Mouse (Mus musculus) c-Kit-positive CD71-positive TER-119-positive erythroid progenitor cells, embryonic 14.5 days (primary cell): ENCODE measurements around the gene Sox9.

Source experiments
- DNase-seq: peaks from one replicate; pipeline ENCODE4 v3.0.0-alpha.2; 2013; ENCODE audit warnings: low spot score

Sox9 gene

DNA sequence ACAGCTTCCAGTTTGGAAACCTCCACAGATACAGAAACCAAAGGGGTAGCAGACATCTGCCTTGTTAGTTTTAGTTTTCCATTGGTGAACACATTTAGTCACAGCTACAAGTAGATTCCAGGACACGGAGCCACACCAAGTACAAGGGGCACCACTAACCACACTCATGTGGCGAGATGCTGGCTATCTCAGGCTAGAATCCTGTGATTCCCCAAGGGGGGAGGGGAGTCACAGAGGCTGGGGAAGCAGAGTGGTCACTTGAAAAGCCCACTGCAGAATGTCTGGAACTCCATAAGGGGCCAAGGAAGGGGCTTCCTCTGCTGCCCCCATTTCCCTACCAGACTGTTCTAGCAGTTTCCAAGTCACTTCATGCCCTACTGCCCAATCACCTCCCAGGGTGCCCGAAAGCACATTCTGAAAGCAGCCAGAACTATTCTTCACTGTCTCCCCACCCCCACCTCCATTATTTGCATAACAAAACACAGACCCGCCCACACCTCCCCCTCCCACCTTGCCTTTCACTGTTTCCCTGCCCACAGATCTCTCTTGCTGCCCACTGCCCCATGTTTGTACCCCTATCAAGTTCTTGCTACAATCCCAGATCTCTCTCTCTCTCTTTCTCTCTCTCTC lies 19.3 kb downstream of the Sox9 start:
- DNase-seq, result no peak

DNA sequence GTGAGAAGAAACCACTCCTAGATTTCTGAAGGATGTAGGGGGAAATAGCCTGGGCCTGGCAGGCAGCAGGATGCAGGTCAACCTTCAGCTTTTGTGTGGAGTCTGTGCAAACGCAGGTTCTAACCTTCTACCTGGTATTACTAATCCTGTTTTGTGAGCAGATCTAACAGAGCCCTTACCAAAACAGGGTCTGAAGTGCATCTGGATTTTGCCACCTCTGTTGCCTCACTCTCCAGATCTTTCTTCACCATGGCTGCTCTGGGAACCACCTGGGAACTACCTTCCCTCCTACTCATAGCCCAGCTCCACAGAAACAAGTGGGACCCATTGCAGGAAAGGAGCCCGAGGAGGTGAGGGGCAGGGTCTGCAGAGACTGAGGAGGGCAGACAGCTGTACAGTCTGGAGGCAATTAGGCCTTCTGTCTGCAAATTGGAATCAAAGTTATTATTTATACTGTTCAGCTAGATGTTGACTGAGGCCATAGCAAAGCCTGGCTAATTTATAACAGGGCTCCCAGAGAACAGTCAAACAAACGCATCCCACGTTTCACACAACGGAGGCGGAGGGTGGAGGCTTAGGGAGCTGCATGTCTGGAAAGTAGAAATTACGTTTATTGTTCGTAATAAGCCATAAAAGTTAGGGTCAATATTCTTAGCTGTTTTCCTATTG lies 25.9 kb downstream of the Sox9 start:
- DNase-seq, result no peak

DNA sequence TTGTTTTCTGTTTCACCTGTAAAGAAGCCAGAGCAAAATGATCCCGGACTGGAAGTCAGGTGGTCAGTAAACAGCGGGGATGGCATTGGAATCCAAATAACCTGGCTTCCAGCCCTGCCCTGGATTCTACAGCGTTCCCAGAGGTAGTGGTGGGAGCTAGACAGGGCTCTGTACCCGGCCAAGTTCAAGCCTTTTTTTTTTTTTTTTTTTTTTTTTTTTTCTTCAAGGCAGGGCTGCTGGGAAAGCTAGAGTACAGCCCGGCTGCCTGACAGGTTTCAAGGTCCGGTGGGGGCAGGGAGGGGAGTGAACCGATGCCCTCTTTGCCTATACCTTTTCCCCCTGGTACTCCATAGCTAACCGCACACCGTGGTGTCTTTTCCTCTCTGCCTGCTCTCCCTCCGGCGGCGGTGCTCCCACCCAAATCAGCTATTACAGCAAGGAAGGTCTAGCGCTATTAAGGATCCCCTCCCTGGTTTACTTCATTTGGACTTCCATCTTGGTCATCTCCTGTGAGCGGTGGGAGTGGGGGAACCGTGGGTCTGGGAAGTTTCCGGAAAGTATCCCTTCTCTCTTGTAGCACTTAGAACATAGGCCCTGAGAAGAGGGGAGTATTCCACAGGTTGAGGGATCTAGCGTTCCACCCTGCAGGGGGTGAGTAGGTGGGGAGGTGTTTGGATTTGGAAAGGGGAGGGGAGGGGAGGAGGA lies 28.6 kb downstream of the Sox9 start:
- DNase-seq, result no peak

DNA sequence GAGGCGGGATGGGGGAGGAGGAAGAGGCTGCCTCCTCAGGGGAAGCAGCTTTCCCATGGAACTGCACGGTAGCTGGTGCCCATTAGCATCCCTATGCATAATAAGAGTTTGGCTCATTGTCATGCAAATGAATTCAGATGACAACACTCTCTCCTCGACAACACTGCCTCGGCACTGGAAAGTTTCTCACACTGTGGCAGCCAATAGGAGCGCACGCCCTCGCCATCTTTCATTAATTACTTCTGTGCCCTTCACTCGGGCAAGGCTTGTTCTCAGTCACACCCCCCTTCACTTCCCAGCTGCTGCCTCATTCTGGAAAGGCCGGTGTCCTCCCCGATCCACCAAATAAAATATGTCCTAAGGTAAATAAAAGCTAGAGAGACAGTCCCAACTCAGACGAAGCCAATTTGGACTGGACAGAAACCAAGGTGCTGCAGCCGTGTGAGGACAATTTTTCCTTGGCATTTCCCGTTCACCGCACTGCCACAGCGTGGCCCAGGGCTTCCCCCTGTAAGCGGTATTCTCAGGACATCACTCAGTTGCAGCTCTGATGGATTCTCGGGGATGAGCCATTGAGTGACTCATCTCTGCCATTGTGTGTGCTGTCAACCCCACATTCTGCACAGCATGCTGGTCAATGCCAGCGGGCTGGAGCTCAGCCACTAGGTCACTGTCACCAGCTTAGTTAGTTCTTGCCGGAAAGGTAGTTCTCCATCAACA lies 29.3 kb downstream of the Sox9 start:
- DNase-seq, result no peak

DNA sequence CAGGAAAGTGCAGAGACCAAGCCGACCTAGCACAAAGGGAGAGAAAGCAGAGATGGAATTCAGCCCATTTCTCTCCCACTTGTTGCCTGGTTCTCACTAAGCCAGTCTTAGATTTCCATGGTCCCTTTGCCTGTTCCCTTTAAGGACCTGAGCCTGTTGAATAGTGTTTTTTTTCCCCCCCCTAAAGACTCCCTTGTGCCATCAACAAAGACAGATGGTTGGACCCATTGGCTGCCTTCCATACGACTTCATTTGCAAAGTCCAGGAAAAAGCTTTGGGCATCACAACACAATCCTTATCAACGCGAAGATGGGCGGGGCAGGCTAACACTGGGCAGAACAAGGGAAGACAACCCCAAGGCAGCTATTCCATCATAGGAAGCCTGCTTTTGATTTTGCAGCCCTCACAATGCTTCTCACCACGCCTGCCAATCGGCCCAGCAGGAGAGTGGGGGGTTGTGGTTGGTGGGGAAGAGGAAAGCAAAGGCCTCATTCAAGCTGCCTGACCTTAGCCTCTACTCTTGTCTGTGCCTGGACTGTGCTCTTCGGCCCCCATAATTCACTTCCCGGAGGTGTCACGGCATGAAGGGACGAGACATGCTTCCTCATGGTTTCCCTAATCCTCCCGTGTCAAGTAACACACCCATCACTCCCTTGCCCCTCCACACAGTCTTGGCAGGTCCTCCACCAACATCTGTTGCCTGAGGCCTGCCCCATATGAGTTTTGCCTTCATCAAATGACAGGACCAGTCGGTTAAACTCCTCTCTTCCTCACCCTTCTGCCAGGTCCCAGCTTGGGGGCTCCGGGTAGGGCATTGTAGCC lies 36.0 kb downstream of the Sox9 start:
- no peak for DNase-seq

DNA sequence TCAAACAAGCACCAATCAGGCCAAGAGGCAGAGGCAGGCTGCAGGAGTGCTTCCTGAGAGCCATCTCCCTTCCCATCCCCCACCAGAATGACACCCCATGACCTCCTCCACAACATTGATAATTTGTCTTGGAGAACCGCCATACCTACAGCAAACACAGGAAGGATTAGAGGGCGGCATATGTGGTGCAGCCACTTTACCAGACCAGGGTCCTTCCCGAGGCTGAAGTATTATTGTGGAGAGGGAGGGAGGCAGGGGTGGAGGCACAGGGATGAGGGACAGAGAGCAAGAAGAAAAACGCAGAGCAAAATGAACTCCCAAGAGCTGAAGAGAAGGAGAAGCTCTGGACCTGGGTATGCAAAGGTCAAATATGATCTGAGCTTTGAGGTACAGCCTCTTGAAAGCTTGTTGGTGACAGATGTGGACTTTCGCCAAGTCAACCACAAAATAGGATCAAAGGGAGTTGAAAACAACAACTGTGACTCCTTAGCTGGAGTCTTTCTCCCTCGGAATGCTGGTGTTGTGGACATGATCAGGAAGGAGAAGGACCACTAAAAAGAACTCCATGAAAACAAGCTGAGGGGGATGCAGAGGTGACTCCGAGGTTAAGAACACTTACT lies 36.7 kb downstream of the Sox9 start:
- DNase-seq, result no peak

DNA sequence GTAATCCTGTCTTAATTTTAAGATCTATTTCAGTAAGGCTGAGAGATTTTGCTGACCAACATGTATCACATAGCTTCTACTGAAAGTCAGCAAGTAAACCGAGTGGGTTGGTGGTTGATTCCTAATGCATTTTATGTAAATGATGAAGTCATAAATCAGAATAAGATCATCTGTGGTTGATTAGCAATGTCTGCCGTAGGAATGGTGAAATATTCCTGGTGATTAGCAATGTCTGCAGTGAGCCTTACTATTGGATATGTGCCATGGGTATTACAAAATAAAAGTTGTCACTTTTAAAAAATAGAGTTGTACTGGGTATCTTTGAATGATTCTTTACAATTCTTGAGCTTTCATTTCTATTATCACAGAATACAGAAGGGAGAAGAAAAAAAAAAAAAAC lies 39.5 kb downstream of the Sox9 start:
- no peak for DNase-seq

DNA sequence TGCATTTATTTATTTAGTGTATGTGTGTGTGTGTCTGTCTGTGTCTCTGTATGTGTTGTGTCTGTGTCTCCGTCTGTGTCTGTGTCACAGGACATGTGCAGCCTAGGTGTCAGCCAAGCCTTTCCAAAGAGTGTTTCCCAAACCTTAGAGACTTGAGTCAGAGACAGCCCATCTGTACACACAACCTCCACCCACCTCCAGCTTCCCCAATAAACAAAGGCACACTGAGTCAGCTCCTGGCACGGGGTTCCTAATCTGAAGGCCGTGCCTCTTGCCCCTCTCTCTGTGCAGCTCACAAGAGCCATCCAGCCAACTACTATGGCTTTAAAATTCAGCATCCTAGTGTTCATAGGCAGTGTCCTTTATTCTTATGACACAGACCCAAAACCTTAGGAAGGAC lies 42.1 kb downstream of the Sox9 start:
- DNase-seq, result no peak

DNA sequence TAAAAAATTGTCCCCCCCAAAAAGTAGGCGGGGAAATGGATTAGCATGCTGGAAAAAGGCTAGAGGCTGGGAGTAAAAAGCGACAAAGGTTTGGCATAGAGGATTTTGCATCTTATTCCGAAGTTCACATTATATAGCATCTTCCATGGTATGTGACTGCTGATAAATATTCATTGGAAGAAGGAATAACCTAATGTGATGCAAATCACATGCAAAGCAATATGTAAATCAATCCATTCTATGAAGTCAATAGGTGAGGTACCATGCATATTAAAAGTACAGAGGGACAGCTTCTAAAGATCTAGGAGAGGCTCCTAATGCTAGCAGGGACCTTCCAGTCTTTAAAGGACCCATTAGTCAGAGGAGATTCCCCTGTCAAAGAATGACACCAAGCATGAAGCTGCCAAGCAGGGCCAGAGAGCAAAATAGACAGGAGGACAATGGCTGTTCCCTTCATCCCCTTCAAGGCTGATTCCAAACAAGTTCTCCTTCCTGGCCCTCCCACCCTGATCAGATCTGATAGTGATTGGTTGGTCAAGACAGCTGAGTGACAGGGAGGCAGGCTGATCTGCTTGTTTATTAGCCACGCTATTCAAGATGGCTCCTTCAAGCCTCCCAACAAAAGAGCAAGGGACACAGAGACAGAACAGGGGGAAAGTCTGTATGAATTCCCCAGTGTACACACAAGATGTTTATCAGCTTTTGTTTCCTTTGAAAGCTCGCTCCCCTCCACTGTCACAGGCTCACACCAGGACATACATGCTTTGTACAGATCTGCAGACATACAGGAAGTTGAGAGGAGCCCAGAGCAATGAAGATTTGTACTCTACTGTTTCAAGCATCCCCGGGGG lies 44.4 kb downstream of the Sox9 start:
- DNase-seq, result no peak

DNA sequence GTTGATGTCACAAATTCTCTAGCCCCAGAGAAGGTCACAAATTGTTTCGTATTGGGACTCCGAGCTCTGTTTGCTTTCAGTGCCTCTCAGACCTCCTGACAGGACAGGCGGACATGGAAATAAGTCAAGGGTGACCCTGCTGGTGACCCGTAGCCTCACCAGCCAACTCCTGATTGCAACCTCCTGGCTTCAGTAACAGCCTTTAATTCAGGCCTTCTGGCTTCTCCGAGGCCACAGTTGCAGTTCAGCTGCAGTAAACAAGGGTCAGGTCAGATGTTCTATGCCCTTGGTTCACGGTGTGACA lies 45.0 kb downstream of the Sox9 start:
- DNase-seq, result no peak

DNA sequence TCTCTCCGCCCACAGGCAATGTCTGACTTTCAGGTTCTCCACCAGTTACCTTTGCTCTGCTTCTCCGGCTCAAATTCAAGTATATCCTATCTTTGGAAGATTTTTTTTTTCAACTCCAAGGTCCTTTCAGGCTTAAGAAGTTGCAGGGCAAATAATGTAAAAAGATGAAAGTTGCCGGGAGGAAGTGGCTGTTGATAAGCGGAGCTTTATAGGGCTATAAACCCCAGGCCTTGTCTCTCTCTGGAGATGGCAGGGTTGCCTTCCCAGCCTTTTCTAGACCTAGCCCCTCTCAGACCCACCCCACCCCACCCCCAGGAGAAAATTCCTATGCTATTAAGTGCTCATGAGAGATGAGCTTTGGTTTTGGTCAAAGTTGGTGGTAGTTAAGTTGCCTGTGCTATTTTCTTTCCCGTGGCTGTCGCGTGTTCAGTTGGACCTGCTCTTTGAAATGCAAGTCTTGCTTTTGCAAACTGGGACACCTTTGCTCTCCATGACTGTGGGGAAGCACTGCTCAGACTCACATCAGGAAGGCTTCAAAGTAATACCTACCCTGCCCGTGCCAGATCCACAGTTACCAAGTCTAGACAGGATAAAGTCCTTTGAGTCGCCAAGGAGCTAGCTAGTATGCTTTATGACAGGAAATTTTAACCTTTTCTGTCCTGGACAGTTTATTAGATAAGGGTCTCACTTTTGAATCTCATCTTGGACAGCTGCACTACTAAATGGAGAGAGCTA lies 46.7 kb downstream of the Sox9 start:
- DNase-seq, result no peak

DNA sequence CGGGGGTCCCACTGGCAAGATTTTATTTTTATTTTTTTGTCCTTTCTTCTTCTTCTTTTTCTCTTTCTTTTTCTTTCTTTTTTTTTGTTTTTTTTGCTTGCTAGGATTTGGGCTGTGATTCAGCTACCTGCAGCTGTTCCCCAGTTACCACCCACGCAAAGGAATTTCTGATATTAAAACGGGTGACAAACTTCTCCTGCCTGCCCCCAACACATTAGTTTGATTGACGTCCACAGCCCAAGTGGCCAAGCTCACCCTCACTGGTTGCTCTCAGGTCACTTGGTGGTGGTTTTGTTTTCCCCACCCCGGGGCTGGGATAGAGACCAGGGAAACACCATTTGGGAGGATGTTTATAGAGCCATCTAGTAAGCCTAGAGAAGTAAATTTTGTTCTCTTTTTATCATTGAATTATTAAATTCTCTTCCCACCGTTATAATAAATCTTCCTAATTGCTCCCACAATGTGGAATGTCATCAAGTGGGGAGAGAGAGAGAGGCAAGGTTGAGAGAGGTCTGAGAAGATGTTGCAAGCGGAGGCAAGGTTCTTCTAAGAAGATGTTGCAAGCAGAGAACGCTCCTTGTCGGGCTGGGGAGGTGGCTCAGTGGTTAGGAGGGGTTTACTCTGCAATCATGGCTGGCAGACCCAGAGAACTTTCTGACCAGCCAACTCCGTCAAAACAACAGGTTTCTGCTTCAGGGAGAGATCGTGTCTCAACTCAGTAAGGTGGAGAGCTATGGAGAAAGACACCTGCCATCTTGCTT lies 52.4 kb downstream of the Sox9 start:
- DNase-seq, result no peak

DNA sequence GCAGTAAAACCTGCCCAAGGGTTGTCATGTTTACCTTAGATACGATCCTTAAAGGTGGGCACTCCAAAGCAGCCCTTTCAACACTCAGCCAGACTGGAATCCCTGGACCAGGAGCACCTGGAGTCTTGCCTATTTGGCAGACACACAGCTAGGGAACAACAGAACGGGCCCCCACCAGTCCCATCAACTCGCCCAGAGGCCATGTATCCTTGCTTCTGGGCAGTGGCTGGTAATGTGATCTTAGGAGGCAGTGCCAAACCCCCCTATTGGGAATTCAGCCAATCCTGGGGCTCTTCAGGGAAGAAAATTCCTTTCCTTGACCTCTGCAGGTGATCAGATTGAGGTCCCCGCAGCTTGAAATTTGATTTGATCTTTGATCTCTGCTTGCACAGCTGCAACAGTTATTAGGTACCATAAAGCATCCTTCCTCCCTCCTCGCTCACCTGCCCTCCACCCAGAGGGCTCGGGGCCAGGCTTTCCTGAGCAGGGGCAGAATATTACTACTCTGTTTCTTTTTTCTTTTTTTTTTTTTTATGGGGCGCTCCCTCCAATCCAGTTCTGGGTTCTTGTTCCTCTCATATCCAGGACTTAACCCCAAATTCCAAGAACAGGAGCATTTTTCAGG lies 53.6 kb downstream of the Sox9 start:
- DNase-seq, result no peak
